Mouse (Mus musculus) thymus, postnatal 10 days (tissue): ENCODE measurements around the gene B3galt1.

ENCODE experiments used
- DNase-seq, 2 experiments: peaks; one replicate each; pipeline ENCODE4 v3.0.0; 2021; ENCODE audit warnings: low spot score in 2 of 2

The B3galt1 gene

DNA sequence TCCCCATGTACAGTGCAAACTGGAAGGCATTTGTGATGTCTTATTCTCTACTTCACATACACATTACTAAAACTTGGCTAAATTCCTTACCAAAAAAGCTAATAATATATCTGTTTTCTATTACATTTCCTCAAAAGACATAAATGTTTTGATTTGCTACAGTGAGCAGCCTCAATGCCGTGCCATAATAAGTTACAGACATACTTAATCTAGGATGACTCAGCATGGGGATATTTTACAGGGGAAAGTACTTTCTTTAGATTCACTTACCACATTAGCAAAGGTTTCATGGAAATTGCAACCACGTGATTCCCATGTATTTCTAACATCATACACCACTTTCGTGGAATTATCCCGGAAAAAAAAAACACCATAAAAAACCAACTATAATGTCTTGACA is 495.7 kb downstream of the B3galt1 start:
- DNase-seq: no peak

DNA sequence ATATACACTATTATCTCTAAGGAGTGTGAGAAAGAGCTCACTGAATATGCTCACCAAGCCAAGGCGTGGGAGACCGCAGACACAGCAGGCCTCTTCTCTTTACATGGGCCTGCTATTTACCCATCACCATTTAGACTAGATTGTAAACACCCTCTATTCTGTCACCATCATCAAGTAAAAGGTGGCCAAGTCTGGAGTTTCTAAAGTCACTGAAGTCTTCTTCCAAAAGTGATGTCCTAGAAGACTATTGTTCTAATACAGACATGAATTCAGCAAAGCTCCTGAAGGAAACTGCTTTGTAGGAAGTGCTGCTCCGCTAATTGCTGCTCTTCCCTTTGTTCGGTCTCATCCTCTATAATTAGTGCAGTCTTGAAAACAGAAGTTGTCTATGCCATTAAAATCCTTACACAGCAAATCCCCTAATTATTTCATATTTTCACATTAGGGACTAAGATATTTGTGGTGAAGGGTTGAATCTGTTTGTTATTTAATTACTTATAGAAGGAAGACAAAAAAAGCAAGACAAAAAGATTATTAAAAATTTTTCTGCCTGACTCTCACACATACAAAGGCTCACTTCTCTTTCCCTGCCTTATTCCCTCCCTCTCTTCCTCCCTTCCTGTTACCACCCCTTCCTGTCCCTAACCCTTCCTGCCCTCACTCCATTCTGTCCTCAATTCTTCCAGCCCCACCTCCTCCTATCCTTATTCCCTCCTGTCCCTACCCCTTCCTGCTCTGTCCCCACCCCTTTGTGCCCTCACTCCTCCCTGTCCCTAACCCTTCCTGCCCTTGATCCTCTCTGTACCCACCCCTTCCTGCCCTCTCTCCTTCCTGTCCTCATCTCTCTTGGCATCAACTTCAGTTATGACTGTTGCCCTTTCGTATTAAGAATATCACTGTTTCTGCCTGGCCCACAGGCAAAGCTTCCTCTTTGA is 514.0 kb downstream of the B3galt1 start:
- DNase-seq: no peak

DNA sequence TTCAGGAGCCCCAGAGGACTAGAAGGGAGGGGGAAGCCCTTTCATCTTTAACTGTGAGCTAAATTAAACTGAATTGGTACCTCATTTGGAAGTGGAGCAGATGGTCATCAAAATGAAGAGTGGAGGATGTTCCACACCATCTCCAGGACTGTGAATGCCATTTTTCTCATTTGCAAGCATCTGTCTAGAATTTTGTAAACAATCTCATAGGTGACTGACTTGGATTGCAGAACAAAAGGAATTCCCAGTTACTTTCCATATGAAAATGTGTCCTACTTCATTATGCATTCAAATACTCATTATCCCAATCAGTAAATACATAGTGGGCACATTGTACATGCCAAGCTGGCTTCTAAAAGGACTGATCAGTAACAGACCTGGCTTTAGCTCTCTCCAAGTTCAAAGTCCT is 515.2 kb downstream of the B3galt1 start:
- DNase-seq: no peak

DNA sequence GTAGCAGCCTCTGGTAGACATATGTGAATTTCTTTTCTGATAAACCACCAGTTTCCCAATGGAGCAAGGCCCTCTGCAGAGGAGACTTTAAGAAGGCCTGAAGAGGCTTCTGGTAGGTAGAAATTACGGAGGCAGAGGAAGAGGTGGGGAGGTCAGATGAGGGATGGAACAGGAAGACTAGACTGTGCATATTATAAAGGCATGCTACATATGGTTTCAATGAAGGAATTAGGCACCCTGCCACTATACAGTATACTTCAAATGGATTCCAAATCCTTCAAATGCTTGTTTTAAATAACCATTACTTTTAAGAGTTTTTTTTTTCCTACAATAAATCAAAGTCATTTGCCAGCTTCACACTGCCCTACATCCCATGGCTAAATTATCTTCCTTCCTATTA is 518.8 kb downstream of the B3galt1 start:
- no peak for DNase-seq

DNA sequence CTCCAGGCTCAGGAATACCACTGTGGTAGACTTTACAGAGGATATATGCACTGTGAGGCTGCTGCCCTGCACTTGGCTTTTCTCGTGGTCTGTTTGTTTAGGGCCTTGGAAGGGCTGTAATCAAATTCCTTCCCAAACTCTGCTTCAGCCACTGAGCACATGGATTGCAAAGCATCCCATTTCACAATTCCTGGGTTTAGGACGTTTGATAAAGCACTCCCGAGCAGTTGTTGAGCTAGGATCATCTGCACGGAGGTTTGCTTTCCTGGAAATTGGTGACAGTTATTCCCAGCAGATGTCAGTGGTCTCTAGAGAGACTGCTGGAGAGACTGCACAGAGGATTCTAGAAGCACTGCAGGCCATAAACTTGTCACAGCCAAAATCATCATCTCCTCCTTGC is 520.4 kb downstream of the B3galt1 start:
- DNase-seq: no peak

DNA sequence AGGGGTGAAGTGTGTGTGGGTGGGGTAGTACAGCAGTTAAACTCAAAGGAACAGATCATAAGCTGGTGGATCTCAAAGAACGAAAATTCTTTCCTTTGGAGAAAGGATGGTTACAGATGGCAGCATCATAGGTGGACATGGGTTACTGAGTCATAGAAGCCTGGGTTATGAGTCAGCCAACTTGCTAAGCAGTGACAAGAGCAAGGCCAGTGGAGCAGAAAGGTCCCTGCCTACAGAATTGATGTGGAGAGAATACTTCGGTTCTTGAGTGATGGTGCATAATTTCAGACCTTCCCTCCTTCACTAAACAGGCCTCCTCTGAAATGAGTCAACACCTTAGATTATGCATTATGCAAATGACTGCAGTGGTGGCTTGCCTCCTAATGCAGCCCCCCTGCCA is 525.9 kb downstream of the B3galt1 start:
- no peak for DNase-seq

DNA sequence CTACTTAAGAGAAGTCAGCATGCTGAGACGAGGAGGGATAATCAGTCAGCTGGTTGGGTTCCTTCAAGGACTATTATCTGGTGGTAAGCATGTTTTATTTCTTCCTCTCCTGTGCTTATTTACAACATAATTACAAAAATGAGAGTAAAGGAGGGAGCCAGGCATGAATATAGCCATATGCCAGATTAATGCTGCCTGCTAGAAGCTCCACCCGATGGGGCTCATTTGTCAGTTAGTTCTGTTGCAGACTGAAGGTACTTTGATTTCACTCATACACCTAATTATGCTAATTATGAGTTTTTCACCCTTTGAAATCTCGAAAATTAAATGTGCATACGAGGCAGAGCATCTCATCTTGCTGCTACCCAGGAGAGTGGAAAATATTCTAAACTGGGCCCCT is 539.0 kb downstream of the B3galt1 start:
- DNase-seq: no peak

DNA sequence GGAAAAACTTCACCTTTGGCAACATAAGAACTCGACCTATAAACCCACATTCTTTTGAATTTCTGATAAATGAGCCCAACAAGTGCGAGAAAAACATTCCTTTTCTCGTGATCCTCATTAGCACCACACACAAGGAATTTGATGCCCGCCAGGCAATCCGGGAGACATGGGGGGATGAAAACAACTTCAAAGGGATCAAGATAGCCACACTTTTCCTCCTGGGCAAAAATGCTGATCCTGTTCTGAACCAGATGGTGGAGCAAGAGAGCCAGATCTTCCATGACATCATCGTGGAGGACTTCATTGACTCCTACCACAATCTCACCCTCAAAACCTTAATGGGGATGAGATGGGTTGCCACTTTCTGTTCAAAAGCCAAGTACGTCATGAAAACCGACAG is 552.4 kb downstream of the B3galt1 start:
- DNase-seq: no peak

DNA sequence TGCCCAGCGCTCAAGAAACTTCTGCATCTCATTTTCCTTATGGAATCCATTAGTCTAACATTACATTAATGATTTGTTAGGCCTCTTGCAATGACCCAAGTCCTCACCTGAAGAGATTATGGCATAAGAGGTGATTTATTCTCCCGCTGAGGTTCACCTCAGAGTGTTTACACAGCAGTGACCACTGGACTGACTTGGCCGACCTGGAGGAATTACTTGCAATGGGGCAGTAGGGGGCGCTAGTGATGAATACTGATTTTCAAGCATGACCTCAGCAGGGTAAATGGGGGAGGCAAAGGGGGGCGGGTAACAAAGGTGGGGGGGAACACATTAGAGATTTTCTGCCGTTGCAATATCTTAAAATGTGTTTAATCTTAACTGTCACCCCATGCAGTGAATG is 559.1 kb downstream of the B3galt1 start:
- DNase-seq: no peak

DNA sequence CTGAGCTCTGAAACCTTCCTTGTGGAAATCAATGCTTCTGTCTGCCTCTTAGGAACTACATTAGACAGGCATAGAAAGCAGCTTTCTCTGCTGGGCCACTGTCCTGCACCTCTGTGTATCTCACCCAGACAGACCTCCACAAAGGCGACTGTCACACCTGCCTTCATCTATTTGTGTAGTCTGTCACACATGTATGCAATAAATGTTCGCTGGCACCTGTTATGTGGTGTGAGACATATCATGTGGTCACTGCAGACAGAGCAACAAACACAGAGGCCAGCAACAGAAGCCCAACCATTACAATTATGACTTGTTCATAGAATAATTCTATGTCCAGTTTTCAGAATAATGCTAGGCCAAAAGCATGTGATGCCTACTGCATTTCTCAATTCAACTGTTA is 575.4 kb downstream of the B3galt1 start:
- DNase-seq: no peak

DNA sequence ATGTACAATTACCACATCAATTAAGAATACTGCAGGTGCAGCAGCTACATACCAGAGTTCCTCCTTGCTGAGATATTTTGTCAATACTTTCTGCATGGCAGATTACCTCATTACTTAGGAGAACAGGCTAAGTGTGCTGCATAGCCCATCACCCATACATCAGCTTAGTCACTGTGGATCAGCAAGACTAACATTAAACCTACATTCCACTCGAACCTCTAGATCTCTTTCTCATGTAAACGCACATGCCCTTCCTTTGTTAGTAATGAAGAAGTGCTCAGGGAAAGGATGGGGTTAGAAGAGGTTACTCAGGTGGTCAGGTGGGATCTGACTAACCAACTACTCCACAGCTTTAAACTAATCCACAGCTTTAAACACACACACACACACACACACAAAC is 577.6 kb downstream of the B3galt1 start:
- DNase-seq: no peak

DNA sequence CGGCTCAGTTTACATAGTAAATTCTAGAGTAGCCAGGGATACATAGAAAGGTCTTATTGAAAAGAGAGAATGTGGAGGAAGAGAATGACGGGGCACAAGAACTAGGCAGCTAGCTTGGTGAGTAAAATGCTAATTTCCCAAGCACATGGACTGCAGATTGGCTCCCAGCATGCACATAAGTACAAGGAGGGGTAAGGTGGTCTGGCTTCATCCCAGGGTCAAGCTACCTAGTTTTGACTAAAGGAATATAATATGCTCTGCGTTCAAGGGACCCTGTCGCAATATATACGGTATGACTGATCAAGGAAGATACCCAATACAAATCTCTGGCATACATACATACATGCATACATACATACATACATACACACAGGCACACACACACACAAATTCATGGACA is 594.1 kb downstream of the B3galt1 start:
- DNase-seq: no peak

DNA sequence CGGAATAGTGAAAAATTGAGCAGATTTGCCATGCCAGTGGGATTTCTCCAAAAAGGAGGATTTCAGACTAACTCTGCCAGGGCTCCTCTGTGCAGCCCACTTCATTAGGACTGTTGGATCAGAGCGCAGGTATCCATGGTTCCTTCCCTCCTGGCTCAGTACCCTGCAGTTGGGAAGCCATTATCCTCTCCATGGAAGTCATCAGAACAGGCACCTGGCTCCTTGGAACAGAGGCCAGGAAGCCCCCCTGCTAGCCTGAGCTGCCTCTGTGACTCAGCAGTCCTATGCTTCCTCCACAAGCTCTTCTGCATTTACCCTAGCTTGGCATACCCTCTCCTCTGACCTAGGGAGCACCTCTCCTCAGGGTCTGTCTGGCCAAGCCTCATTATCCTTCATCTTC is 594.9 kb downstream of the B3galt1 start:
- DNase-seq: no peak

DNA sequence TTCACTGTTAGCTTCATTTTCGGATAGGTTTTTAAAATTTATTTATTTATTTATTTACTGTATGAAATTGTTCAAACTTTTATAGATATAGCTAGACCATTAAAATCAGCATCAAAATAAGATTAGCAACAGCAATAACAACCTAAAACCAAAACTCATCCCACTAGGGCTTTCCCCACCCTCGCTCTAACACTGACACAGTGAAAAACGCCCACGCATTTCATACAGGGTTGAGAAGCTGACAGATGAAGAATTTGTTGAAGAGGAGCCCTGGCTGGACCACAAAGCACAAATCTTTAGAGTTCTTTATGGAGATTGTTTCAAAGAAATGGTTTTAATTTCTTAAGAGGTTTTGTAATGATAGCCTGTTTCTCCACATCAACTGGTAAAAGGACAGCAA is 596.3 kb downstream of the B3galt1 start:
- no peak for DNase-seq

DNA sequence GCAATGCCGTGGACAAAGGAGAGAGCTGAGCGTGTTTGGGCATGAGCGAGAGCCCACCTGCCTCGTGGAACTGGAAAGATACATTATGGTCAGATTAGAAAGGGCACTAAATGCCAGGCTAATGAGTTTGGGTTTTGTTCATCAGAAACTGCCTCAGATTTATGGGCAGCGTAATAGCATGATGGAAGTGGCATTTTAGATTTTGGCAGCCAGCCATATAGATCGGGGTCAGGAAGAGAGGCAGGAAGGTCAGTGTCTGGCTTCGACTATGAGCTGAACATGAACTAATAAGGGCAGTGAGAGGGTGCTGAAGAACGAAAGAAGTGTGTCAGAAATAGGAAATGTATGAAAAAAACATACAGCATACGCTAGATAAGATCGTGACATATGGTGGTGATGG is 605.6 kb downstream of the B3galt1 start:
- DNase-seq: no peak
